Mouse (Mus musculus): Measurements from ENCODE around the gene Nhsl1. TPM values are rescaled to one million over a fixed set of nuclear protein-coding genes. Genes with fewer than 3 reads are reported as not detected.
"Not testable (repeated sequence)": the region's sequence is repeated elsewhere in the genome, so short reads cannot be mapped to it uniquely, and the experiment has no call there.

Nhsl1 gene
- total and polyA plus RNA-seq, 2 experiments from 2014 or later, result 7.2 to 18.0 TPM

DNA sequence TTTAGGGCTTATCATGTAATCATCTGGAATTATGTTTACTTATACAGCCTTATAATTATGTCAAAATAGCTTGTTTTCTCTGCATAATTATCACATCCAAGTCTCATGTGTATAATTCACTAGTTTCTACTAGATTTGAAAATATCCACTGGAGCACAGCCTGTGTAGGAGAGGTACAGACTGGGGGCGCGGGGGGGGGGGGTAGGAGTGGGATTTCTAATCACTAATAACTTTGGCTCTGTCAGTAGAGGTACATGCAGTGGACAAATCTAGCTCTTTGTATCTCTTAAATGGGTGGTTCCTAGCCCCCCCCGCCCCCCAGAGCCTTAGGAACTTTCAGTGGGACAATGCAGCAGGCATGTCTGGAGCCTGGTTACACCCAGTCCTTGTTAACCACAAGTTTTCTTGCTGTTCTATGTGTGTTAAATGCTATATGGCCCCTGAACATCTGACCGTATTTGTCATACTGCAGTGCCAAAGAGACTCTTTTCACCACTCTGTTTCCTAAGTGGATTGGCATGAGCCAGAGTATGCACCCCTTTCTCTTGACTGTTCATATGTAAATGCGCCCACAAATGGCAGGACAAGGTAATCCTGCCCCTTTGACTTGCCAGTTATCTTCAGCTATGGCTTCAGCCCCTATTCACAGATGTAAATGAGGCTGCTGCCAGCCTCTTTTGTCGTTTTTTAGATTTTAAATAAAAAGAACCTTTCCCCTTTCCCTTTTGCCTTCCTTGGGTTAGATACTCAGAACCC is 127.0 kb downstream of the Nhsl1 start:
- DNase-seq (ENCODE audit: low spot score) (no peak), ATAC-seq (ENCODE audit: low FRiP score) (no peak)
- Histone ChIP-seq H3K27ac (ENCODE audit: low read depth, low read length) (no peak overlapping the region), H3K9ac (replicated peaks; ENCODE audit: low read length, poor library complexity, severe bottlenecking) (no peak overlapping the region), H3K4me3 (ENCODE audit: low read depth, low read length) (no peak overlapping the region), H3K4me2 (ENCODE audit: low read depth, low read length, poor library complexity, severe bottlenecking) (no peak overlapping the region), H3K36me3 (ENCODE audit: insufficient read depth, low read length) (no peaks in the 10 kb centered on the region), H3K27me3 (ENCODE audit: insufficient read depth, low read length) (no peaks in the 10 kb centered on the region), H3K4me1 (ENCODE audit: insufficient read depth, low read length) (peaks cover 3% of the 10 kb centered on the region; the same call in 1 of the 2 replicates), H3K9me3 (ENCODE audit: low read length) (no peaks in the 10 kb centered on the region)
- no peak for TF ChIP-seq CTCF (IDR thresholded peaks at IDR 0.05)
- 18% methylated on average over 6 of the region's 6 CpGs for WGBS

DNA sequence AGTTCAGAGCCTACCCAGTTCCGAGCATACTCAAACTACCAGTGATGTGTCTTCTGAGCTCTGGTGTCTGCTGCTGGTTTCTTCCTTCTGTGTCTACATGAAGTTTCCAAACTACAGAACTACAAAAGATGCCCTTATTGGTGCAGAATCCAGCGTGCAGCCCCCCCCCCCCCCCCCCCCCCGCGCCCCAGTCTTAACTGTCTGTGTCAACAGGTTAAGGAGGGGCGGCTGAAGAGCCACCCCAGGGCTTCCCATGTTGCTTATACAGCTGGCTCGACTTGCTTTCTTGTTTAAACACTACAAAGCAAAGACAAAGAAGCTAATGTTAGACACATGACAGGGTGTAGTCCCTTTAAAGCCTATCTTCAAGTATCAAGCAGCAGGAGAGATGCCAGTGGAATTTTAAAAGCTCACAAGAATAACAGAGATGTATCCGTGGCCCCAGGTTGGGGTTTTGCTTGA is 127.6 kb downstream of the Nhsl1 start:
- no peaks in the 10 kb centered on the region for H3K36me3 ChIP-seq (ENCODE audit: insufficient read depth, low read length)
- no peak for TF ChIP-seq CTCF (IDR thresholded peaks at IDR 0.05)
- no peak overlapping the region for H3K4me2 ChIP-seq (ENCODE audit: low read depth, low read length, poor library complexity, severe bottlenecking)
- H3K4me3 ChIP-seq (ENCODE audit: low read depth, low read length), result no peak overlapping the region
- peaks cover 3% of the 10 kb centered on the region; the same call in 1 of the 2 replicates for H3K4me1 ChIP-seq (ENCODE audit: insufficient read depth, low read length)
- H3K27ac ChIP-seq (ENCODE audit: low read depth, low read length), result no peak overlapping the region
- ATAC-seq (ENCODE audit: low FRiP score) (no peak), DNase-seq (ENCODE audit: low spot score) (no peak)
- H3K27me3 ChIP-seq (ENCODE audit: insufficient read depth, low read length), result no peaks in the 10 kb centered on the region
- no peaks in the 10 kb centered on the region for H3K9me3 ChIP-seq (ENCODE audit: low read length)
- H3K9ac ChIP-seq (replicated peaks; ENCODE audit: low read length, poor library complexity, severe bottlenecking), result no peak overlapping the region
- 4% methylated on average over 5 of the region's 7 CpGs for WGBS

DNA sequence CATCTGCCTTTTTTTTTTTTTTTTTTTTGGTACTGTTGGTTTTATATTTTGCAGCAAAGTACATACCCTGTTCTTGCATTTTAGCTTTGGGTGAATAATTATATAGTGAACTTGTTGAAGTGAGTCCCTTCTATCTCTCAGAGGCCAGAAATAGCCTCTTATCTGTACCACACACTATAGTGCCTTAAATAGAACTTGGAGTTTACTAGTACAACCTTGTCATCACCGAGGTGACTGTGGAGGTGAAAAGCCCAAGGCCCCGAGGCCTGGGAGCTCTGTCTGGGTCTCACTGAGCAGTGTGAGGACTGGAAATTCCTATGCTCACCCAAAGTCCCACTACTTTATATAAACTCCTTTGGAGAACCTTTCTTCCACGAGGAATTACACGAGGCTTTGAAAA is 128.5 kb downstream of the Nhsl1 start:
- 62% methylated on average over 4 of the region's 4 CpGs for WGBS
- Histone ChIP-seq H3K9me3 (ENCODE audit: low read length) (no peaks in the 10 kb centered on the region), H3K4me3 (ENCODE audit: low read depth, low read length) (no peak overlapping the region), H3K36me3 (ENCODE audit: insufficient read depth, low read length) (no peaks in the 10 kb centered on the region), H3K4me1 (ENCODE audit: insufficient read depth, low read length) (peaks cover 3% of the 10 kb centered on the region; the same call in 1 of the 2 replicates), H3K4me2 (ENCODE audit: low read depth, low read length, poor library complexity, severe bottlenecking) (no peak overlapping the region), H3K9ac (replicated peaks; ENCODE audit: low read length, poor library complexity, severe bottlenecking) (no peak overlapping the region), H3K27me3 (ENCODE audit: insufficient read depth, low read length) (no peaks in the 10 kb centered on the region), H3K27ac (ENCODE audit: low read depth, low read length) (no peak overlapping the region)
- no peak for TF ChIP-seq CTCF (IDR thresholded peaks at IDR 0.05)
- DNase-seq (ENCODE audit: low spot score) (no peak), ATAC-seq (ENCODE audit: low FRiP score) (no peak)

DNA sequence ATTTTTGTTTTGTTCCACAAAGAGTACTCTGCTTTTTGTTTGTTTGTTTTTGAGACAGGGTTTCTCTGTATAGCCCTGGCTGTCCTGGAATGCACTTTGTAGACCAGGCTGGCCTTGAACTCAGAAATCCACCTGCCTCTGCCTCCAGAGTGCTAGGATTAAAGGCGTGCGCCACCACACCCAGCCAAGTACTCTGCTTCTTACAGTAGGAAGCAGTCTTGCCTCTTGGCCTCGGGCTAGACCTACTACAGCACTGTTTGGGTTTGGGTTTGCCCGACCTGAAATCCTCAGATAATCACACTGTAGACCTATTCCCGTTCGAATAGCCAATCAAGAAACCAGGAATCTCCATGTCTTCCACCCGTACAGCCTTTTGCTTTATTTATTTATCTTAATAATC is 130.1 kb downstream of the Nhsl1 start:
- H3K9ac ChIP-seq (replicated peaks; ENCODE audit: low read length, poor library complexity, severe bottlenecking); H3K27ac ChIP-seq (ENCODE audit: low read depth, low read length); H3K27me3 ChIP-seq (ENCODE audit: insufficient read depth, low read length); H3K4me1 ChIP-seq (ENCODE audit: insufficient read depth, low read length); DNase-seq (ENCODE audit: low spot score); H3K4me3 ChIP-seq (ENCODE audit: low read depth, low read length); H3K9me3 ChIP-seq (ENCODE audit: low read length); ATAC-seq (ENCODE audit: low FRiP score); H3K36me3 ChIP-seq (ENCODE audit: insufficient read depth, low read length); H3K4me2 ChIP-seq (ENCODE audit: low read depth, low read length, poor library complexity, severe bottlenecking): not testable (repeated sequence)
- WGBS, result 94% methylated on average over 7 of the region's 7 CpGs

DNA sequence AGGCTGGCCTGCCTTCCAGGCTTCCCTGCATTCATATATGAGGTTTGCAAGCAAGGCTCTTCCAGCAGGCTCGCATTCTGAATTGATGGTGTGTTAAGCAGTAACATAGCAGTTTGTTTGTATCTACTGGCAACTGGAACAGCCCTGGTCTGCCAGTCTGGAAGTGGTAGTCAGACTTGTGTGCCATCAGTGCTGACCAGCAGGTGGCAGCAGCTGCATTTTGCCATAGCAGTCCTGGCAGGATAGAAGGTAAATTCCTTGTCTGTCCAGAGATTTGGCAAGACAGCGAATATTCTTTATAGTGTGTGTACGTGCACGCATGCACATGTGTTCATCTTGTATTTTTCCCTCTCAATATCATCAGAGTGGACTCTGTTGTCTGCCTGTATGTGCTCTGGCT is 134.6 kb downstream of the Nhsl1 start:
- no peak overlapping the region for H3K27ac ChIP-seq (ENCODE audit: low read depth, low read length)
- H3K4me2 ChIP-seq (ENCODE audit: low read depth, low read length, poor library complexity, severe bottlenecking), result no peak overlapping the region
- no peaks in the 10 kb centered on the region for H3K27me3 ChIP-seq (ENCODE audit: insufficient read depth, low read length)
- TF ChIP-seq CTCF (IDR thresholded peaks at IDR 0.05), result peak; percentile 98
- WGBS, result 31% methylated on average over 4 of the region's 4 CpGs
- no peaks in the 10 kb centered on the region for H3K36me3 ChIP-seq (ENCODE audit: insufficient read depth, low read length)
- H3K4me1 ChIP-seq (ENCODE audit: insufficient read depth, low read length), result no peaks in the 10 kb centered on the region
- ATAC-seq (ENCODE audit: low FRiP score), result peak; percentile 69; the same call in 1 of the 2 replicates
- H3K4me3 ChIP-seq (ENCODE audit: low read depth, low read length), result no peak overlapping the region
- no peaks in the 10 kb centered on the region for H3K9me3 ChIP-seq (ENCODE audit: low read length)
- no peak overlapping the region for H3K9ac ChIP-seq (replicated peaks; ENCODE audit: low read length, poor library complexity, severe bottlenecking)
- peak; percentile 89 for DNase-seq (ENCODE audit: low spot score)

DNA sequence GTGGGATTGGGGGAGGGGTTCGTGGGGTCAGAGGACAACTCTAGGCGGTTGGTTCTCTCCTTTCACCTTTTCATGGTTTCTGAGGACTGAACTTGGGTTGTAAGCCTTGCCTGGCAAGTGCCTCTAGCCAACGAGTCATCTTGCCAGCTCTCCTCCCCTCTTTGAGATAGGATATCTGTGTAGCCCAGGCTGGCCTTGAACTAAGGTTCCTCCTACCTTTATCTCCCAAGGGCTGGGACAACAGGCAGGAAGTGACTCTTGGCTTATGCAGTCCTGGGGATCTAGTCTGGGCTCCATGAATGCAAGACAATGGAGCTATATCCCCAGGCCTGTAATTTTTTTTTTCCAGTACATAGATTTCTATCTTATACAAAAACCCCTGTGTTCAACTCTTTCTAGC is 135.4 kb downstream of the Nhsl1 start:
- Histone ChIP-seq H3K9ac (replicated peaks; ENCODE audit: low read length, poor library complexity, severe bottlenecking) (no peak overlapping the region), H3K27me3 (ENCODE audit: insufficient read depth, low read length) (no peaks in the 10 kb centered on the region), H3K4me3 (ENCODE audit: low read depth, low read length) (no peak overlapping the region), H3K27ac (ENCODE audit: low read depth, low read length) (no peak overlapping the region), H3K4me1 (ENCODE audit: insufficient read depth, low read length) (no peaks in the 10 kb centered on the region), H3K9me3 (ENCODE audit: low read length) (no peaks in the 10 kb centered on the region), H3K36me3 (ENCODE audit: insufficient read depth, low read length) (no peaks in the 10 kb centered on the region), H3K4me2 (ENCODE audit: low read depth, low read length, poor library complexity, severe bottlenecking) (no peak overlapping the region)
- TF ChIP-seq CTCF (IDR thresholded peaks at IDR 0.05), result no peak
- ATAC-seq (ENCODE audit: low FRiP score) (no peak), DNase-seq (ENCODE audit: low spot score) (no peak)
- WGBS, result 76% methylated on average over 3 of the region's 3 CpGs

All from midbrain, postnatal 0 days (tissue).